Mouse (Mus musculus) ZHBTc4 (cell line): ENCODE results near the gene Serf2.
A peak's percentile ranks its signal among the peaks of the same experiment; 100 is the strongest.

Experiments
- DNase-seq: peaks from one replicate; pipeline ENCODE4 v3.0.0-alpha.2; 2011; ENCODE audit warnings: low read depth, low spot score

The Serf2 gene

DNA sequence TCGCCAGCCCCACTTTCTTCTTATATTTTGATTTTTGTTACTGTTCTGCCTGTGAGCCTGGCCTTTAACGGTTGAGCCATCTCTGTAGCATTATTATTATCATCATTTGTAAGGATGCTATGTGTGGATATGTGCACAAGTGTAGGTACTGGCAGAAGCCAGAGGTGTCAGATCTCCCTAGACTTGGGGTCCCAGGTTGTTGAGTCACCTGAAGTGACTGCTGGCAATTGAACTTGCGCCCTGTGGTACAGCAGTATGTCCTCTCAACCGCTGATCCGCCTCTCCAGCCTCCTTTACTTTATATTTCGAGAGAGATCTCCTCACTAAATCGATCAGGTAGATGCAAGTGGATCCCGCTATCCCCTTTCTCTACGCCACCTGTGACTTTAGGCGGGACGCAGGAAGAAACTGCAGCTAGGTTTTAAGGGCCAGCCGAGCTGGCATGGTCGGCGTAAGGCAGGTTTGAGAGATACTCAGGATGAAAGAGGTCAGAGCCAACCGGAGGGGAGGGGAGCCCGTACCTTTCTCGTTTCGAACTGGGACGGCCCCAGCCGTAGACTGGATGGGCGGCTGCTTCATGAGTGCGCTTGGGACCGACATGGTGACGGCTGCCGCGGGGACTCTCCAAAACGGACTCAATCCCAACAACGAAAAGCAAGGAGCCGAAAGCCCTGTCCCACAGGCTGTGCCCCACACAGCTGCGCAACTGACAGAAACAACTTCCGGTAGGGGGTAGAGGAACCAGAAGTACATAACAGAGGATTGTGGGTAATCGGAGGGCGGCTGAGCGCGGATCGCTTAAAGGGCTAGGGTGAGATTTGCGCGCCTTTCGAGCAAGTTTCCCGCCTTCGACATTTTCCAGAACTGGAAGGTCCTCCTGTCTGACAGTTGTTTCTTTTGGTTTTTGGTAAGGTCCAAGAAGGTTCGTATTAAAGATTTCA lies 57.2 kb downstream of the Serf2 start, which contains the start of the genes Mfap1a and Wdr76:
Gene Mfap1a, minus strand, starts transcription at position 724 of the 941 bp plus-strand sequence.
Gene Wdr76, plus strand, starts transcription at position 782 of the 941 bp plus-strand sequence.
- DNase-seq: peak; percentile 96

DNA sequence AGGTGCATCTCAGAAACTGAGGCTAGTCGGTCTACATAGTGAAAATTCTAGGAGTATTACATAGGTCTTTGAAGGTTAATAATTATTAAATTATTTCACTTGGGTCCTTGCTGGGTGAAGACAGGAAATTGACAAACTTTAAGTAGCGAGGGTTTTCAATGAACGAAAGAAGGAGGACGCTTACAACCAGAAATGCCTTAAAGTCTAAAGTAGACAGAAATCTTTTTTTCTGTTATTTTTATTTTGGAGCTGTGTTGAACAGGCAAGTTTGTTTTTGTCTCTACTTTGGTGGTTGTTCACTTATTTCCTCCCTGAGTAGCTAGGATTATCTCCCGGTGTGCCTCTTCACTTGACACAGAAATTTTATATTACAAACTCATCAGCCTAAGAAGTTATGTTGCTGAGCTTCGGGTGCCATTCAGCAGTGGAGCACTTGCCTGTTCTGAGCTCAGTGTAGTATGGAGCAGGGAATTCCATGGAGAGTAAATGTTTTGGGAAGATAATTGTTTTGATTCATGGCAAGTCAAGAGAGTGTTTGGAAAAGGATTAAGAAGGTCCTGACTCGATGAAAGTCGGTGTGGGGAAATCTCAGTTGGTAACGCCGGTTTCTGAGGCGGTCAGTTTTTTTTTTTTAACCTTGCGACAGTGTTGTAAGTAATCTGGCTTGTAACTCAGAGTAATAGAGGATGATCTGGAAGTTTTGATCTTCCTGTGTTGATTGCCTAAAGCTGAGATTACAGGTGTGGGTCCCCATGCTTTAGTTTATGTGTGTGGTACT lies 58.4 kb downstream of the Serf2 start:
- DNase-seq: no peak
